Mouse (Mus musculus) T-cell, adult 2 months (primary cell): ENCODE results near the gene Lgals7.

ENCODE experiments used
- DNase-seq: peaks from one replicate; pipeline ENCODE4 v3.0.0; 2022; ENCODE audit warnings: low spot score

Gene Lgals7

DNA sequence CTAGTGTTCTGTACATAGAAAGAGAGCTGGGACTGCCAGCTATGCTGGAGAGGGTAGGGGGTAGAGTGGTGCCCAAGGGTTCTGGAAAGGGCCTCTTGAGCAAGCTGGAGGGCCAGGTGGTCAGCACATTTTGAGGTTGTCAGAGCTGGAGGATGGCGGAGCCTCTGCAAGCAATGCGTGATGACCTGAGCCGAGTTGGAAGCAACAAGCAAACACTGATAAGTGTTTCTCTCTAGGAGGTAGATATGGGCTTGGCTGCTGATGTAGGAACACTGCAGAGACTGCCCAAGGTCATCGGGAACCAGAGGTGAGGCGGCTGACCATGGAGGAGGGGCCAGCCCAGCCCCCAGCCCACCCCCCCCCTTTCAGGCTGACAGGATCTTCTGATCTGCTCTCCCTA is 32.7 kb upstream of the Lgals7 start:
- DNase-seq, result no peak

DNA sequence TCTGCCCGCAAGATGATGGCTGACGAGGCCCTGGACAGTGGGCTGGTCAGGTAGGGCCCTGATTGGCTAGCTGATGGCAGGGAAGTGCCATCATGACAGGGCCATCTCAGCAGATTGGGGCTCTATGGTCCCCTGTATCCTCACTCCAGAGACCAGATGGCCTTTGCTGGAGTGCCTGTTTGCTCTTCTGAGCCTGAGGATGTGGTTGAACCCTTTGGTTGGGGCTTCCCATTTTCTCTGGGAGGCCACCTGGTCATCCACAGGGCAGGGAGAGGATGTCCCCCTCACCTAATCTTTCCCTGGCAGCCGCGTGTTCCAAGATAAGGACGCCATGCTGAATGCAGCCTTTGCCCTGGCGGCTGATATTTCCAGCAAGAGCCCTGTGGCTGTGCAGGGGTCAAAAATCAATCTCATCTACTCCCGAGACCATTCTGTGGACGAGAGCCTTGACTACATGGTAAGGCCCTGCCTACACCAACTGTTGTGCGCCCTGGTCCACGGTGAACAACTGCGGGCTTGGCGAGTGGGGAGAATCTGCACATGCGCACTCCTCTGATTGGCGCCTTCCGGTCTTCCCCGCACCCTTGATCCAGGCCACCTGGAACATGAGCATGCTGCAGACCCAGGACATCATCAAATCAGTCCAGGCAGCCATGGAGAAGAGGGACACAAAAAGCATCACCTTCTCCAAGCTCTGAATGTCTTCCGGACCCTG is 32.1 kb upstream of the Lgals7 start:
- DNase-seq, result no peak

DNA sequence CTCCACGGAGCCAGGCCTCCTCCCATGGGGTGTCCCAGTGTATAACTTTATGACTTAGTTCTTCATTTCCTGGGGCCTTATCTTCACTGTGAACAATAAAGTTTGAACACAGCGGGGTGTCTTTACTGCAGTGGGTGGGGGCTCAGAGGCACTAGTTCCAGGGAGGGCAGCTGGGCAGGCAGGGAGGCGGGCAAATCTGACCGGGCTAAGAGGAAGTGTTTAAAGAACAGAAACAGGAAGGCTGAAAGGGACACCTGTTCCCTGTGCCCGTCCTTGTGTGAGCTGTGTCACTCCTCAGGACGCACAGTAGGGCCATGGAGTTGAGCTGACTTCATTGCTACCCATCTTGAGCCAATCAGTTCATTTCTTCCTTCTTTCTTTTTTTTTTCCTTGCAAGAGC is 31.5 kb upstream of the Lgals7 start:
- DNase-seq, result no peak

DNA sequence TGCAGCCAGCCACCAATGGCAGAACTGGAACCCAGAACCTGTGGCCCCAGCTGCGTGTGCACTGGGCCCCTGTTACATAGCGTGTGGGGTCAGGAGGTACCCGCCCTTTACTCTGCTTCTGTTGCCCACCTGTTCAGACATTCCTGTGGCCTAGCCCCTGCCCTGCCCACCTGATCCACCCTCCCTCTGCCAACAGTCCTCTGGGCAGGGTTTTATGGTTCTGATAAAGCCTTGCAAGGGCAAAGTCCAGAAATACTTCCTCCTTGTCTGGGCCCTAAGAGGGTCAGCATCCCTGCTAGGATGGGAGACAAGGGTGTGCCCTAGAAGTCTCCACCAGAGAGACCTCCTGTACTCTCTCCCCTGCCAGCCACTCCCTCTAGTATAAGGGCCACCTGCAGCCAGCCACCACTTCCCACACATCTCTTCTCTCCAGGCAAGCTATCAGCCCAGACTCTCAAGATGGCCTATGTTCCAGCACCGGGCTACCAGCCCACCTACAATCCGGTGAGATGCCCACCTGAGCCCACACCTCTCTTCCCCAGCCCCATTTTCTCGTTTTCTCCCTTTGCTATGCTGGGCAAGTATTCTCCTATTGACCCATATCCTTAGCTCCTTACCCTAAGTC is 29.8 kb upstream of the Lgals7 start, which contains the start of gene Lgals4:
Gene Lgals4 (plus strand): TSS at position 132 of the 625 bp plus-strand sequence.
- DNase-seq, result no peak

DNA sequence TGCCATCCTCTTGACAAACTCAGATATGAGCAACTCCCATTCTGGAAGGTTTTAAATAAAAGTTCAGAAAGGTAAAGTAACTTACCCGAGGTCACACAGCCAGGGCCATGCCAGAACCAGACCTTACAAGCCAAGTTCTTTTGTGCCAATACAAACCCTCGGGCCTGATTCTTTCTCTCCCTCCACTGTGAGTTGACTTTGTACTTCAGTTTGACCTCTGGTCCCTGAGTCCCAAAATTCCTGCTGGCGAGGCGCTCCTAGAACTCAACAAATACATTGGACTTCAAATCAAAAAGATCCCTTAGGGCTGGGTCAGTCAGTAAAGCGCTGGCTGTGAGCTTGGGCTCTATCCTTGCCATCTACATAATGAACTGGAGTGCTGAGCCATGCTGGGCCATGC is 26.7 kb upstream of the Lgals7 start:
- DNase-seq, result no peak

DNA sequence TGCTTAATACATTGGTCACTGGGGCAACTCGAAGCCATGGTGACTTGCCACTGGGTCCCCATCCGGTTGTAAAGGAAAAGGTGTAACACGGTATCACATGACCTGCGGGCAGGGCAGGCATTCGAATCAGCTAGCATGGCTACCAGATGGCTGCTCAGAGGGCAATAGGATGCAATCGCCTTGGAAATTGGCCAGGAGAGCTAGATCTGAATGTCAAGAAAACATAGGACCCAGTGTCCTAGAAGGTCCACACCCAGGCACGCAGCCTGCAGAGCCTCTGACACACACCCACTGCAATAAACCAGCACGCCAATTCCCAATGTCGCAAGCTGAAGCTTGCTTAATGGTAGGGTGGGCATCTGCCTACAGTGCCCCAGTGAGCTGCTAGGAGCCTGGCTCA is 25.3 kb upstream of the Lgals7 start:
- DNase-seq, result no peak

DNA sequence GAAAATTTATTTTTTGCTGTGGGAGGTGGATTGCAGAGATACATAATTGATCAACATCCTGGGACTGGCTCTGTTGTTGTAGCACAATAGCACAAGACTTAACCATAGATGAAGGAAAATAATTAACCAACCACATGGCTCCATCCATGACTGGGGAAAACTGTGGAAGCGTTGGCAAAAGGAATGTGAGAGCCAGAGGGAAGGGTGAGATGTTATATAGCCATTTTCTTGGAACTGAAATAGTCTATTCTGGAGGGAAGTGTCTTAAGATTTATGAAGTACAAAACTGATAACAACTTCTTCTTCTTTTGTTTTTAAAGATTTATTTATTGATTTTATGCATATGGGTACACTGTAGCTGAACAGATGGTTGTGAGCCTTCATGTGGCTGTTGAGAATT is 16.4 kb upstream of the Lgals7 start:
- DNase-seq, result no peak

GRCm38 (mm10) chr7:28849700-28850236 is 13.9 kb upstream of the Lgals7 start:
- no peak for DNase-seq

DNA sequence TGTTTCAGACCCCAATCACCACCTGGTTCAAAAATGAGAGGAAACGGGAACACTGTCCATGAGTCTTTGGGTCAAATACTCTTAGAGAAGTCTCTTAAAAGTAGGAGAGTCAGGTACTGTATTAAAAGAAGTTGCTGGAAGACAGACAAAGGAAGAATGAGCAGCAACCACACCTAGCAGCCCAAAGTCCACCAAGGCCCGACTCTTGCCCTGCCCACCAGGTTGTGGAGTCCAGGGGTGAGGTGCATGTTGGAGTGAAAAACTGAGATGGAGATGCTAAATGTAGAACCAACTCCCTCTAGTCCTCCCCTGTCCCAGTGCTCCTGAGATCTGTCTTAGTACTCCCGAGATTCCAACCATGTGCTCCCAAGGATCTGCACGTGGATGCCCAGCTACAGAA is 13.0 kb upstream of the Lgals7 start:
- no peak for DNase-seq

DNA sequence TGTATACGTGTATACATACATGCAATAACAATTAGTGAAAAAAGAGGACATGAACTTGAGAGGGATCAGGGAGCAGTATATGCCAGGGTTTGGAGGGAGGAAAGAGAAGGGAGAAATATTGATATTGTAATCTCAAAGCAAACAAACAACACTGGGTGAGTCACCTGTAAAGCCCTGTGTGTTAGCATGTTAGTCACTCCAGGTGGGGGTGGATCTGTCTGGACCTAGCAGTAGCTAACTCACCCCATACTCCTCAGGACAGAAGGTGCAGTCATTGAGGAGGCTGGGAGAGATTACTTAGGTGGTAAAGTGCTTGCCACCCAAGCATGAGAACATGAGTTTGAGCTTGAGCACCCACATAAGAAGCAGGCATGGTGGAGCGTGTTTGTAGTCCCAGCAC is 3.7 kb upstream of the Lgals7 start:
- no peak for DNase-seq

DNA sequence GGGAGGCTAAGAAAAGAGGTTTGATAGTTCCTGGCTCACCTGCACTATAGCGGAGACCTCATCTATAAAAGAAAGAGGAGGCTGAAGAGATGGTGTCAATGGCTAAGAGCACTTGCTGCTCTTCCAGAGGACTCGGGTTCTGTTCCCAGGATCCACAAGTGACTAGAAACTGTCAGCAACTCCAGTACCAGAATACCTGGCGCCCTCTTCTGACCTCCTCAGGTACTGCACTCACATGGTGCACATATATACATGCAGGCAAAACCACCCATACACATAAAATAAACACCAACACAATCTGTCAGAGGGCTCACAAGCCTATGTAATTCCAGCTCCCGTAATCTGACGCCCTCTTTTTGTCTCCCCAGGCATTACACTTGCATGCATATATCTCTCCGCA is 2.8 kb upstream of the Lgals7 start:
- peak; percentile 29 for DNase-seq

- DNase-seq, result no peak
Observed at GRCm38 (mm10) chr7:28862817-28863499, 695 bp upstream of the Lgals7 start.

- DNase-seq, result no peak
Observed at GRCm38 (mm10) chr7:28864288-28864750, 666 bp downstream of the Lgals7 start.

- peak; percentile 99 for DNase-seq
Observed at GRCm38 (mm10) chr7:28865481-28866300, 2.0 kb downstream of the Lgals7 start.

DNA sequence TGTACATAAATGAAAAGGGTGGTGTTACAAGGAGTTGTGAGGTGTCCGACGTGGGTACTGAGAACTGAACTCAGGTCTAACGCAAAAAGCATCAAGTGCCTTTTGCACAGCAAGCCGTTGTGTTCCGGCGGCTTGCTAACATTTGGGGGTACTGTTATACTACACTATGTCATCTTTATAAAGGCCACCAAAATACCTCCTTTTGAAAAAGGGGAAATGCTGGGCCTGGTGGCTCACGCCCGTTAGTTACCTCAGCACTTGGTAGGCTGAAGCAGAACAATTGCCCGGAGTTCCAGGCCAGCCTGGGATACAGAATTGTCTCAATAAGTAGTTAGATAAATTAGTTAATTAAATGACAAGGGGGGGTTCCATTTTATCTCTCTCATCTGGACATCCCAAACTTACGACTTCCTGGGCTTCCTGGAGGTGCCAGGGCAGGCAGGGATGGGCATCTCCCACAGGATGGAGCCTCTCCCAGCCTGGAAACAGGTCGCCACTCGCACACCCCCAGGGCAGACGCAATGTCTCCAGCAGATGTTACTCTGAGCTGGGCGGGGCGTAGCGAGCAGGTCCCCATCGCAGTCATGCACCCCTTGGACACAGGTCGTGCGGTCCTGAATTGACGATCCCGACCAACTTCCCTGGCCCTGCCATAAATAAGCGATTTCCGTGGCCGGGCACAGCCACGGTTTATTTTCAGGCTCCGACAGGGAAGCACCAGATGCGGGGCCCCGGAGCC is 3.3 kb downstream of the Lgals7 start:
- DNase-seq, result no peak

DNA sequence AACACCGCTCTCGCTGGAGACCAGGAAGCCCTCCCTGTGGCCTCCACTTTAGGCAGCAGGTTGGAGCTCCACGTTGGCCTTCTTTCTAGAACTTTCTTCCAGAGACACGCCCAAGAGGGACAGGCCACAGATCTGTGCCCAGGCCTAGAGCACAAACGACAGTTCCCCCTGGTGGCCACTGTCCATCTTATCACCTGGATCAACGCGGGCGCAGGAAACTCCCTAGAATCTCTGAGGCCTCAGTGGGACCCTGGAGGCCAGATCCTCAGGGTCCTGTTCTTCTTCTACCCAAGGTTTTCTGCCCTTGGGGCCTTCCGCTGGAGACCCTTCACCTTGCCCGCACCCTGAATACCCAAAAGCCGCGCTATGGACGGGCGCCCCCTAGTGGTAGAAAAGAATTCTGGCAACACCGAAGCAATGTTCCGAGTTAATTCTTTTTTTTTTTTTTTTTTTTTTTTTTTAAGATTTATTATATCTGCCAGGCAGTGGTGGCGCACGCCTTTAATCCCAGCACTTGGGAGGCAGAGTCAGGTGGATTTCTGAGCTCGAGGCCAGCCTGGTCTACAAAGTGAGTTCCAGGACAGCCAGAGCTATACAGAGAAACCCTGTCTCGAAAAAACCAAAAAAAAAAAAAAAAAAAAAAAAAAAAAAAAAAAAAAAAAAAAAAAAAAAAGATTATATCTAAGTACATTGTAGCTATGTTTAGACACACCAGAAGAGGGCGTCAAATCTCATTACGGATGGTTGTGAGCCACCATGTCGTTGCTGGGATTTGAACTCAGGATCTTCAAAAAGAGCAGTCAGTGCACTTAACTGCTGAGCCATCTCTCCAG is 4.1 kb downstream of the Lgals7 start:
- DNase-seq, result peak; percentile 70

DNA sequence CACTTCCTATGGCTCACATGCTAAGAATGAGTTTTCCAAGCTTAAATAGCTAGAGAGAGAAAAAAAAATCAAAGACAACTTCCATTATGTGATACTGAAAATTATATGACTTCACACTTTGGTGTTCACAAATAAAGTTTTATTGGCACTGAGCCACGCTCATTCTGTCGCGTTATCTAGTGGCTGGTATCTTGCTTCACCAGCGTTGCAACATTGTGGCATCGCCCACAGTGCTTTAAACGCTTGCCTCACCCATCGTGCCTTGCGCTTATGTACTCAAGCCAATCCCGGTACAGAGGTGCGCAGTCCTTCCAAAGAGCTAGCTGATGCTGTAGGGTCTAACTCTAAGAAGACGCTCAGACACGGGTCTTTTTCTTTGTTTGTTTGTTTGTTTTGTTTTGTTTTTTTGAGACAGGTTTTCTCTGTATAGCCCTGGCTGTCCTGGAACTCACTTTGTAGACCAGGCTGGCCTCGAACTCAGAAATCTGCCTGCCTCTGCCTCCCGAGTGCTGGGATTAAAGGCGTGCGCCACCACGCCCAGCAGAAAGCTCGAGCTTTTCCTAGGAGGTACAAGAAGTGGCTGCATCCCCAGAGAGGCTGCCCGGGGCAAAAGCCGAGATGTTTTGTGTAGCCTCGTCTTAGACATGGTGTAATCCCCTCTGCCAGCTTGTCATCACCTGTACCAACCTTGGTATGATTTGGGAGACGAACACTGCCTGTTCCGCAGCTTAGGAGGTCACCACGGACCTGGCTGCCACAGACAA is 7.4 kb downstream of the Lgals7 start:
- no peak for DNase-seq

DNA sequence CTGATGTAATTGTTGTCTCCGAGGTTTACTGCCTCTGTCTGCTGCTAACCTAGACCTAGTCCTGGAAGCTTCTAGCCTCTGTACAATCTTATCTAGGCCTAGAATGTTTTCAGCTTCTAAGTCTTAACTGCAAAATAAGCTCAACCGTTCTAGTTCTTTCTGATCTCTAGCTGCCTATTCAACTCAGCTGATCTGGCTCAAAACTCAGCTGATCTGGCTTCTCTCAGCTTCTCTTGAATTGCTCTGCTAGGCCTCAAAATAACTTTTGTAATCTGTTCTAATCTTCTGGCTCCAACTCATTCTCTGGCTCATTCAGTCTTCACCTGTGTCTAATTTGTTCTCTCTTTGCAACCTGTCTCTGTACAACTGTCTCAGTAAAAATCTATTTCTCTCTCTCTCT is 10.9 kb downstream of the Lgals7 start:
- no peak for DNase-seq

DNA sequence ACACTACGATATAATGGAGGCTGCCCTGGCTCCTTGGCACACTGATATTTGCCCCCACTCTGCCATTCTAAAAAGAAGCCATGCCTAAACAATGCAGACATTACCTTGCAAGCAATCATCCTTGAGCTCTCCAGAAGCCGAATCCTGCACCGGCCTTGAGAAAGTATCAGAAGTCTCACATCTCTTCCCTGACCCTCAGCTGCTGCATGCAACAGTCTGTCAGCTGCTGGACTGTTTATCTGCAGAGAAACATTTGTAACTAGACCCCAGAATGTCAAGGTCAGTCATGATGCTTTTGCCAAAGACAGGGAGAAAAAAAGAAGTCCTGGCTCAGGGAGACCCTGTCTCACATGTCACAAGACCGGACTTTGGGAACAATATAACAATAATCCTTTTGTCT is 12.4 kb downstream of the Lgals7 start:
- DNase-seq, result no peak

DNA sequence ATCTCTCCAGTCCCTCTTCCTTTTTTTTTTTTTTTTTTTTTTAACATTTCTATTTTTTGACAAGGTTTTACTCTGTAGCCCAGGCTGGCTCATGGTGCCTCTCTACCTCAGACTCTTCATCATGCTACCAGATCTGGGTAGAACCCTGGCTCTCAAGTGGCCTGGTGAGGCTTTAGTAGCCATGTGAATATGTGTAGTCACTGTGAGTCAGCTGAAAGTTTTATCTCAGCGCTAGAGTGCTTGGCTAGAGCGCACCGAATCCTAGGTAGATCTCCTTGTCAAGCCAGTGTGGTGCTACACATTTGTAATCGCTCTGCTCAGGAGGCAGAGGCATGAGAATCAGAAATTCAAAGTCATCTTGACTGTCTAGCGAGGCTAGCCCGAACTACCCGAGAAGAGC is 13.5 kb downstream of the Lgals7 start:
- no peak for DNase-seq
